Mouse (Mus musculus) heart, adult 9 months (tissue): ENCODE results near the gene Ptpn4.

Source experiments
- DNase-seq, 2 experiments: peaks; one replicate each; pipeline ENCODE4 v3.0.0; 2022; ENCODE audit warnings: low spot score in 2 of 2

Ptpn4 gene

DNA sequence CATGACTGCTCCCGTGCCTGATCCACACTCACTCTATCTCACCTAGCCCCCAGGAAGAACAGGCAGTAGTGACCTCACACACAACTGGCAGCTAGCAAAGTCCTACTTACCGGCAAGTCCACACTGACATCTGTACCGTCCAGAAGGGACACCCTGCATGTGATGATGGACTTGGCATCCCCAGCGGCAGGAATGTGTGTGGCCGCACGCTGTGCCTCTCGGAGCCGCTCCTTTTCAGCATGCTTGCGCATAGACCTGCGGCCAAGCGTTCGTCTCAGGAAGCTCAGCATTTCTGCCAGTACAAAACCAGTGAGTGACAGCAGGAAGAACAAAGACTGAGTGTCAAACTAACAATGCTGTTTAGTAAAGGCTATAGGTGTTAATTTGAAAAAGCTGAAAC is 195.0 kb downstream of the Ptpn4 start:
- DNase-seq = peak; percentile 8 to 28

DNA sequence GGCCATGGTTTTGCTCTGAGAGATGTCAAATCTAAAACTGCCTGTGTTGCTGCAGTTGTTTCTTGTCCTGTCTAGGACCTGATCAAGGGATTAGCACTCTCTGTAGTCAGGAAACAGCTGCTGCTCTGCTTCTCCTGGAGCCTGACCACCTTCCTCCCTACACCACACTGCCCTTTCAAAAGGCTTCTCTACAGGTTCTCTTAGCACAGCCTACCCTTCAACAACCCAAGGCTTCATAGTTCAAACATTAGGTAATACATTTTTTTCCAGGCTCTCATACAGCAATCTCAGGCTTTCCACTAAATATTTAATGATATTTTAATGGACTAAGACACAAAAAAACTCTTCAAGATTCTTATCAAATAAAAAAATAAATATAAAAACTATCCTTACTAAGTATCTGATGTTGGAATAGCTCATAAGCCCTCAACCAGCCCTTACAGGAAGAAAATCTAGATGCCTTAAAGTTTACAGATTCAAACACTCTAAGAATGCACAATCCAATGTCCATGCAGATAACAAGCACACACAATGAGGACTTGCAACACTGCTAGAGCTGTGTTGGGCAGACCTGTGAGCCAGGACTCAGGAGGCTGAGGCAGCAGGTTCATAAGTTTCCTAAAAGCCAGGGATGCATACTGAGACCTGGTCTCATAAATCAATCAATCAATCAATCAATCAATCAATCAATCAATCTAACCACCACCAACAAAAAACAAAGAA is 196.2 kb downstream of the Ptpn4 start:
- DNase-seq = no peak

DNA sequence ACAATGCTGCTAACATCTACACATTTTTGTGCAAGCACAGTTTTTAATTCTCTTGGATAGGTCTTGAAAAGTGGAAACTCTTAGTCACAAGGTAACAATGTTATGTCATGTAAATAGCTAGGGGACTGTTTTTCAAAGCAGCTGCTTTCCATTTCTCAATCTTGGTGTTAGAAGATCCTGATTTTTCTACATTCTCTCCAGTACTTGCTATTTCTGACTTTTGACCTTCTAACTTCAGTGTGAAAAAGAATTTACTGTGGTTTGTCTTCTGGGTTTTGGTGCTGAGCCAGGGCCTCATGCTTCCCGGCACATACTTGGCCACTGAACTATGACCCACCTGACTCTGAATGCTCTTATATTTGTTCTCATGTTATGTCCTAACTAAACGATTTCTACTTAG is 197.4 kb downstream of the Ptpn4 start:
- no peak for DNase-seq

DNA sequence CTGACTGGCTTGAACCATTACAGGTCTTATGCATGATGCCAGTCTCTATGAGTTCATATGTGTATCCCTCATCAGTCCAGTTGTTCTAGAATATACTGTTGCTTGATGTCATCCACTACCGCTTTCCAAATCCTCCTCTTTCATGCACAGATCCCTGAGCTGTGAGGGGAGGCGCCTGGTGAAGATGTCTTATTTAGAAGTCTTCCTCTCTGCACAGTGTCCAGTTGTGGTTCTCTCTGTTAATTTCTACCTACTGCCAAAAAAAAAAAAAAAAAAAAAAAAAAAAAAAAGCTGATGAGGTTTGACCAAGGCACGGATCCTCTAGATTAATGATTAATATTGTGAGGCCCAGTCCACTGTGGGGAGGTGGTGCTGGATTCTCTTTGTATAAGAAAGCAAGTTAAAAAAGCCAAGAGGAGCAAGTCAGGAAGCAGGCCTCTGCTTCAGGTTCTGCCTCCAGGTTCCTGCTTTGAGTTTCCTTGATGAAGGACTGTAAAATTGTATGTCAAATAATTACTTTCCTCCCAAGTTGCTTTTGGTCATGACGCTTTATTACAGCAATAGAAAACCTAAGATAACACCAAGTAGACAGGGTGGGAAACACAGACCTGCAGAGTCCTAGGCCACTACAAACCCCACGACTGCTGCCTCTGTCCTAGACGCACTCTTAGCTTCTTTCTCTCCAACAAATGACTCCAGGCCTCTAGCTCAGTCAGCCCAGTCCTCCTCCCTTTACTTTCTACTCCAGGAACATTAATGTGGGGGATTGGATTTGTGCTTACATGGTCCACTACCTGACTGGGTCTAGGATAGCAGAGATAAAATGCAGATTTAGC is 200.0 kb downstream of the Ptpn4 start:
- DNase-seq = no peak

DNA sequence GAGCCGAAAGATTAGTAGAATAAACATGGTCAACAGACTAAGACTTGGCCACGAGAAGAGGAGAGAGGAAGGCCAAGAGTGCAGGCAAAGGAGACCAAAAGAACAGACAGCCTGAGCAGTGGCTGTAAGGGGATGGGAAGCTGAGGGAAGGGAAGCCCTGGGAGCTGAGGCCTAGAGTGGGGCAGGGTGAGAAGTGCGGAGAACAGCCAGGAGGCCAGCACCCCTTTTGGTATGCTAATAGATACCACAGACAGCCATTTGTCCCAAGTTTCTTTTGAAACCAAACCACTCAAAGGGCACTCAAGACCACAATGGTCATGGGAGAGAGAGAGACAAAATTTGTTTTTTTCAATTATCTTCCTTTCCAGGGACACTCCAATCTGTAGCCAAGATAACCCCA is 202.7 kb downstream of the Ptpn4 start:
- DNase-seq = no peak

DNA sequence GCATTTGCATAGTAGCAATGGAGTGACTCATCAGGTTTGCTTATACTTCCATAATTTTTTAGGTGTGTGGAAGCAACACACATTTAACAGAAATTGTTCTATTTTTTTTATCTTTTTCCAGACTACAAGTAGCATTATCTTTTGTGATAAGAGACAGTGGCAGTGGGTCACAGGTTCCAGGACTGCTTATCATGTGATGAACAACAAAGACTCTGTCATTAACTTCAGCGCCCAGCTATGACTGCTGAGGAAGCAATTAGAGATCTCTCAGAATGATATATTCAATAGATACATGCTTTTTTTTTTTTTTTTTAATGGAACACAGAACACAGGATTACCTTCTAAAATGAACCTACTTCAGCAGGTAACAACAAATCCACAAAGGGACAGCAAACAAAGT is 207.0 kb downstream of the Ptpn4 start:
- DNase-seq = no peak

DNA sequence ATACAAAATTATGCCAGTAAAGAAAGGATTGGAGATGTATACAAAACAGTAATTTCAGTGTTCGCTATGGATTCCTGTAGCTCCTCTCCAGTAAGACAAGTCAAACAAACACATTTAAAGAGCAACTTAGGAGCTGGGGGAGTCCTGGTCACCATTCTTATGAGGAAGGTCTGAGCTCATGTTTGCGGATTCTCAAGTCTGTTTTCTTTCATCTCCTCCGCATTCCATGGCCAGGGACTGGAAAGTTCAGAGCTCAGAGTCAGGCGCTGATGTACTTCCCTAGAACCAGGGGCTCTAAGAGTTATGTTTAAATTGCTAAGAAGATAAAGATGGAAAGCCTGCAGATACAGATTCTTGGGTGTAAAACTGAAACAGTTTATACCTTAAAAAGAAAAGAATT is 210.6 kb downstream of the Ptpn4 start:
- DNase-seq = no peak

DNA sequence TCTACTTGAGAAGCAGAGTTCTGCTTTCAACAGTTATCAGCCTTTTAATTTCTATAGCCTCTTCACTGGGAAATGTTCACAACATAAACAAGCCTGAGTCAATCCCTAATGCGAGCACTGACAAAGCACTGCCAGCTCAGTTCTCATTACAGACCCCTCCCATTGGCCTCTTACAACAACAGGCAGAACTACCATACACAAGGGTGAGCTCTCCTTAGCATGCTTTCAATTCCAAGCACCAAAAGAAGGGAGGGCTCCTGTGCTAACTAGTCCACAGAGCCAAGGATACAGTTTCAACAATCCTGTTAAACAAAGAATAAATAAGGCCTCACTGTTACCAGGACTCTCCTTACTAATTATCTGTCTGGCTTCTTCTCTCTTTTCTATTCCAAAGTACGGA is 213.0 kb downstream of the Ptpn4 start:
- DNase-seq = no peak

DNA sequence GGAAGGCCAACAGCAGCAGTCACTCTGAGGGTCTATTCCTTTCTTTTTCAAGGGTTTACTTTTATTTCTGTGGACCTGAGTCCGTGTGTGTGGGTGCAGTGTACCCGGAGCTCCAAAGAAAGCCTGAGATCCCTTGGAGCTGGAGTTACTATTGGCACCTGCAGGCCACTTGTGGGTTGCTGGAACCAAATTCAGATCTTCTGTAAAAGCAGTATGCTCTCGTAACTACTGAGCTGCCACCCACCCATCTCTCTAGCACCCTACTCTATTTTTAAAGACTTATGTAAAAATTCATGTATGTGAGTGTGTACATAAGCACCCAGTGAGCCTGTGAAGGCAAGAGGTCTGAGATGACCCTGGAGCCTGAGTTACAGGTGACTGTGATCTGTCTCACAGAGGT is 232.0 kb downstream of the Ptpn4 start:
- DNase-seq = no peak
